Mouse (Mus musculus) Patski (cell line): ENCODE measurements around the gene Notch2. TPM values are rescaled to one million over a fixed set of nuclear protein-coding genes. Genes with fewer than 3 reads are reported as not detected.

Experiments used
- ATAC-seq: fragments of 100-300 bp; one replicate; pipeline ENCODE4 v1.8.0; 2021
- CTCF ChIA-PET: fragments of 350-600 bp; sonication (Branson Sonifier 250); formaldehyde crosslinking; loops from one replicate; lab custom pipeline; 2022; ENCODE audit warnings: inconsistent platforms; lab: Charles Lee
- POLR2A ChIA-PET: fragments of 350-600 bp; sonication (Branson Sonifier 250); formaldehyde crosslinking; loops from one replicate; lab custom pipeline; 2022; ENCODE audit warnings: antibody characterized with exemption, inconsistent platforms; lab: Charles Lee
- DNase-seq: peaks from one replicate; pipeline ENCODE4 v3.0.0-alpha.2; 2011; ENCODE audit warnings: low read depth, low spot score
- H3K27me3 ChIP-seq: fragments of 371-371 bp; one replicate; pipeline ENCODE4 v1.5.1; 2021
- CTCF ChIP-seq: fragments of 100-300 bp; IDR thresholded peaks from one replicate; pipeline ENCODE4 v1.5.1; 2021
- in situ Hi-C: fragments of 300-500 bp; cut with MboI; formaldehyde crosslinking; loops from 3 replicates; pipeline ENCODE4 v1.11.1; 2018; ENCODE audit warnings: low pct_unique_long_range_greater_than_20kb, mixed read lengths
- polyA plus RNA-seq: library from polyadenylated mRNA; unstranded; gene quantifications from one replicate; pipeline ENCODE4 v1.2.3, GENCODE M21; 2021

The Notch2 gene
- polyA plus RNA-seq, 1 experiment from 2014 or later, result 65.2 TPM

DNA sequence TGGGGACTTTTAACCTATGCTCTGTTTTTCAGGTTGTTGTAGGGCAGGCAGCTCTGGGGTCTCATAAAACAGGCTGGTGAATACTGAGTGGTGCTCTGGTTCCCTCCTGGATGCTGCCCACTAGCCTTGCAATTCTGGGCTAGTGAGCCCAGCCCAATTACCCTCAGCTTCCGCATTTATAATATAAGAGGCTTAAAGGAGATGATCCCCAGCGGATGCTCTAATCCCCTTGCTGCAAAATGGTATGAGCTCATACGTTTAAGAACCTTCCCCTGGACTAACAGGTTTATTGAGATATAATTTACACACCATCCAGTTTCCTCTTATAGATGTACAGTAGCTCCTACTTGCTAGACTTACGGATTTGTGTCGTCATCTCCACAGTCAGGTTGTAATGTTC, 64.5 kb downstream of the Notch2 start:
- DNase-seq (no peak), ATAC-seq (no peak)
- TF ChIP-seq CTCF, result no peak
- no peaks in the 10 kb centered on the region for H3K27me3 ChIP-seq
- POLR2A ChIA-PET, result interaction anchor here (0.9 to 1.1 kb wide), 2 partner anchors 10 to 151 kb away, joined by 3 read pairs; no protein-coding TSS in a partner anchor
- CTCF ChIA-PET, result interaction anchor here (1.6 to 2.1 kb wide), 2 partner anchors 10 to 16 kb away, joined by 6 to 8 read pairs; no protein-coding TSS in a partner anchor
- in situ Hi-C loops, result no loop called here

GRCm38 (mm10) chr3:98078816-98079215, 65.5 kb downstream of the Notch2 start:
- no peak for TF ChIP-seq CTCF
- no peak for ATAC-seq
- no peaks in the 10 kb centered on the region for H3K27me3 ChIP-seq
- CTCF ChIA-PET, result interaction anchor here (1.4 kb wide), 1 partner anchor 9 kb away, joined by 5 read pairs; no protein-coding TSS in a partner anchor
- DNase-seq, result no peak
- POLR2A ChIA-PET, result no interaction called here
- in situ Hi-C loops, result no loop called here

- in situ Hi-C loops, result no loop called here
- ATAC-seq (no peak), DNase-seq (no peak)
- H3K27me3 ChIP-seq, result no peaks in the 10 kb centered on the region
- ChIA-PET CTCF (interaction anchor here (1.2 to 1.4 kb wide), 2 partner anchors 8 to 47 kb away, joined by 3 to 5 read pairs; no protein-coding TSS in a partner anchor), POLR2A (no interaction called here)
- TF ChIP-seq CTCF, result no peak
These were observed 66.4 kb downstream of the Notch2 start for GRCm38 (mm10) chr3:98079601-98080215.

GRCm38 (mm10) chr3:98080630-98081029, 67.3 kb downstream of the Notch2 start:
- ChIA-PET POLR2A (no interaction called here), CTCF (interaction anchor here (1.2 kb wide), 1 partner anchor 48 kb away, joined by 3 read pairs; no protein-coding TSS in a partner anchor)
- no peak for ATAC-seq
- in situ Hi-C loops, result no loop called here
- no peaks in the 10 kb centered on the region for H3K27me3 ChIP-seq
- no peak for TF ChIP-seq CTCF
- DNase-seq, result no peak

DNA sequence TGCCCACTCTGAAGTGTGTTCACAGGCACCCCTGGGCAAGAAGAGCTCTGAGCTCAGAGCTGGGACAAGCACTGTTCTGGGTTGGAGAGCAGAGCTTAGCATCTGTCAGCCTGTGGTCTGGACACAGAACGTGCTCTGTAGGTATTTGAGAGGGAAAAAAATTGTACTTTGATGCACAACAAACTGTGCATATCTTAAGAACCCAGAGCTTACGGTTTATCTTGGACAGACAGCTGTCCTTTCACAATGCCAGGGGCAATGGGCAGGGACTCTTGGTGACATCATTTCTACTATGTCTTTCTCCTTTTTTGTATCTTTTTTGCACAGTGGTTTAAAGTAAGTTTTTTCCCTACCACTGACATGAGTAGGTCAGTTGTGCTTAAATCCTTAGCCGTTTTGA, 68.9 kb downstream of the Notch2 start:
- no peak for DNase-seq
- no peak for ATAC-seq
- TF ChIP-seq CTCF, result no peak
- in situ Hi-C loops, result no loop called here
- no peaks in the 10 kb centered on the region for H3K27me3 ChIP-seq
- ChIA-PET CTCF (interaction anchor here (1.2 to 2.7 kb wide), 3 partner anchors 13 to 46 kb away, joined by 3 to 12 read pairs (median 5); no protein-coding TSS in a partner anchor), POLR2A (interaction anchor here (1.1 kb wide), 1 partner anchor 12 kb away, joined by 3 read pairs; no protein-coding TSS in a partner anchor)

DNA sequence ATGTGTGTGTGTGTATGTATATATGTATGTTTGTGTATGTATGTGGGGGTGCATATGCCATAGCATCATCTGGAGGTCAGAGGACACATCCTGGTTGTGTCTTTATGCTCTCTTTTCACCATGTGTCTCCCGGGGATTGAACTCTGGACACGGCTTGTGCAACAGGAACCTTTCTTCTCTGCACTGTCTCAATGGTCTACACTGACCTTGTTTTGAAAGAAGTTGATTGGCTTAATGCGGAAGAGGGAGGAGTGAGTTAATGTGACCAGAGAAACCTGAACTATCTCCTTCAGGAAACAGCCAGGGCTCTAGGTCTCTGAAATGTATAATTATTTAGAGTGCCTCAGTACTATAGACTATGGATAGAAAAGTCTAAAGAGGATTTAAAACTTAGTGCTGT, 69.6 kb downstream of the Notch2 start:
- ATAC-seq, result no peak
- no peaks in the 10 kb centered on the region for H3K27me3 ChIP-seq
- in situ Hi-C loops, result no loop called here
- no peak for DNase-seq
- POLR2A ChIA-PET, result no interaction called here
- CTCF ChIA-PET, result interaction anchor here (1.4 to 2.7 kb wide), 2 partner anchors 12 to 14 kb away, joined by 5 to 12 read pairs; no protein-coding TSS in a partner anchor
- TF ChIP-seq CTCF, result no peak

DNA sequence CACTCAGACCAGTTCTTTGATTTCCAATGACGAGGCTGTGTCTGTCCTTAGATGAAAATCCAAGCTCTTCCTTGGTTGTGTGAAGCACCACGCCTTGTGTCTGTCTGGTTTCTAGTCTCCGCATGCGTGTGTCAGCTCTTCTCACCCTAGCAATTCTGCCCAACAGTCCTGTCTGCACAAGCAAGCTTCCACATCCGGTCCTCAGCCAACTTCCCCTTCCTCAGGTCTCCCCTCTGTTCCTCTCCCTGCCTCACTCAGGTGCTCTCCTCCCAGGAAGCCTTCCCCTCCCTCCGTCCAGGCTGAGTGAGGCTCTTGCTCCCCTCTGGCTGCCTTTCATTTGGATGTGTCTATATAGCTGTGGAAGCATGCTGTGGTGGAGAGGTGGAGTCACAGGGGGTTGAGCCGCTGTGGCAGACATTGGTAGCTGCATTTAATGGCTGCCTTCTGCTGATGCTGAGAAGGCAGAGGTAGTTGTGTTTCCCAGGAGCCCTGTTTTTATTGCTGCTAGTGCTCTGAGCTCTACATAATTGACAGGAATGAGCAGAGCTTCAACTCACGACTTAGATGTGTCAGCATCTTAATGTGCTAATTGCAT, 70.8 kb downstream of the Notch2 start:
- H3K27me3 ChIP-seq, result no peaks in the 10 kb centered on the region
- in situ Hi-C loops, result no loop called here
- ATAC-seq (no peak), DNase-seq (no peak)
- ChIA-PET CTCF (interaction anchor here (2.7 kb wide), 1 partner anchor 11 kb away, joined by 12 read pairs; no protein-coding TSS in a partner anchor), POLR2A (no interaction called here)
- TF ChIP-seq CTCF, result no peak

DNA sequence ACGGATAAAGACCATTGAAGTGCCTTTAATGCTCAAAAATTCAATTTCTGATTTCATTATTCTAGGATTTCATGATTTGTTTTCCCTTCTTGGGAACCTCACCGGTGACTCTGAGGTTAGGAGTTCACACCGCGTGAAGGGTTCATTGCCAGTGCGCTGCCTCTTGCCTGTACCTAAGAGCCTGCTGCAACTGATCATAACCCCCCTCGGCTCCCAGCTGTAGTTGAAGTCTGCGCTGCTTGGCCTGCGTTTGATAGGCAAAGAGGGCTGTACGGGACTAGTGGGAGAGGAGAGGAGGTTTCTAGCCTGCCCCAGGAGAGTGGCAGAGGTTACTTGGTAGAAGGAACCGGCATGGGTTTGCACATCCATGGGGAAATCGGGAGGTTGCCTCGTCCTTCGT, 71.5 kb downstream of the Notch2 start:
- in situ Hi-C loops, result no loop called here
- ATAC-seq, result no peak
- DNase-seq, result no peak
- TF ChIP-seq CTCF, result no peak
- ChIA-PET CTCF (interaction anchor here (2.7 kb wide), 1 partner anchor 10 kb away, joined by 12 read pairs; no protein-coding TSS in a partner anchor), POLR2A (no interaction called here)
- H3K27me3 ChIP-seq, result no peaks in the 10 kb centered on the region

- in situ Hi-C loops, result no loop called here
These were observed 72.5 kb downstream of the Notch2 start for GRCm38 (mm10) chr3:98085812-98086268.

DNA sequence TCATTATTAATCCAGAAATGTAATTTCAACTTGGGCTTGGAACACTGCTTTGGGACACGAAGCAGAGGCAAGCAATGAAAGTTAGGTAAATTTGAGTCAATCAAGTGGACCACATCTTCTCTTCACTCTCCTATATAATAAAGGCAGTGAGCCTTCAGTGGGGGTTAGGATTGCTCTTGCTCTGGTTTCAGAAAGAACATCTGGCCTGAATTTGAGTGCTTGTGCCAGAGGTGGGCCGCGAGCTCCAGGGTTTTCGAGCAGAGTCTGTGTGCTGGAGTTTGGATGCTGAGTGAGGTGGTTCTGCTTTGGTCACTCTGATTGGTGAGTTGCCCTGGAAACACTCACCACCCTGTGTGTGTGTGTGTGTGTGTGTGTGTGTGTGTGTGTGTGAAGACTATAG, 73.1 kb downstream of the Notch2 start:
- DNase-seq (no peak), ATAC-seq (no peak)
- in situ Hi-C loops, result no loop called here
- no peaks in the 10 kb centered on the region for H3K27me3 ChIP-seq
- ChIA-PET POLR2A (interaction anchor here (1.1 kb wide), 1 partner anchor 73 kb away, joined by 3 read pairs; the partner anchor contains the start of gene Notch2), CTCF (interaction anchor here (0.8 to 1.5 kb wide), 5 partner anchors 8 to 169 kb away, joined by 3 to 6 read pairs (median 3); no protein-coding TSS in a partner anchor)
- TF ChIP-seq CTCF, result no peak

More at GRCm38 (mm10) chr3:98085812-98086268, 72.5 kb downstream of the Notch2 start:
- ChIA-PET CTCF (interaction anchor here (0.8 to 1.5 kb wide), 5 partner anchors 9 to 168 kb away, joined by 3 to 6 read pairs (median 3); no protein-coding TSS in a partner anchor), POLR2A (interaction anchor here (1.1 kb wide), 1 partner anchor 72 kb away, joined by 3 read pairs; the partner anchor contains the start of gene Notch2)
- H3K27me3 ChIP-seq, result no peaks in the 10 kb centered on the region
- DNase-seq (no peak), ATAC-seq (peak; percentile 22)
- TF ChIP-seq CTCF, result no peak
